Mouse (Mus musculus): ENCODE measurements around the gene Ankdd1b.

Gene Ankdd1b

DNA sequence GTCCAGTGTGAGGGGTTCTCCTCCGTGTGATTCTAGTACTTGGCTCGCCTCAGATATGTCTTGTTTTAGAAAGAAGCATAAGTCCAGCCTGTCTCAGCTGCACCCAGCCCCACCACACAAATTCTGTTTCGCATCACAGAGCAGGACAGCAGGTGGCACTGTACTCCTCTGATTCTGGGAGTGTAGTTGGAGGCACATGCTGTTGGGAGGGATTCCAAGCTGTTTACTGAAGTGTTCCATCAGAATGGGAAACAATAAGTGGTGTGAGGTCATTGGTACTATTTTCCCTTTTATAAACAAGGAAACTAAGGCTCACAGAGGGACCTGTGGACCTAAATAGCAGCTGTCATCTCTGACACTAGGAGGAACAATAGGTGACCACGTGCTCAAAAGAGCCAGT is 64.0 kb downstream of the Ankdd1b start:
- DNase-seq (ENCODE audit: low read depth, low spot score): peak; percentile 28

DNA sequence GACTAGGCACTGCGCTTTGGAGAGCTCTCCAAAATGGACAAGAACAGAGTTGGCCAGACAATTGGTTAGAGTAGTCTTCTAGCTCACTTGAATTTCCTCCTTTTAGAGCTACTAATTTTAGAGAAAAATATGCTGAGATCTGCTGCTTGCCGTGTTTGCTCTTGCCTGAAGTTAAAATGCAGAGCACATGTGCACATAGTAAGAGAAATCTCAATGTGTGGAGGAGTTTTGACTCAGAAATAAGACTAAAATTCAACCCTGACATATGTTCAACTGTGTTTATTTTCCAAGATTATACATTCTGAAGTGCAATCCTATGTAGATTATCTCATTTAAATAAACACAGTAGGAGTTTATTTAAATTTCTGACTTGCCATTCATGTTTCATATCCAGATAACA is 65.5 kb downstream of the Ankdd1b start:
- DNase-seq (ENCODE audit: low read depth, low spot score): no peak

DNA sequence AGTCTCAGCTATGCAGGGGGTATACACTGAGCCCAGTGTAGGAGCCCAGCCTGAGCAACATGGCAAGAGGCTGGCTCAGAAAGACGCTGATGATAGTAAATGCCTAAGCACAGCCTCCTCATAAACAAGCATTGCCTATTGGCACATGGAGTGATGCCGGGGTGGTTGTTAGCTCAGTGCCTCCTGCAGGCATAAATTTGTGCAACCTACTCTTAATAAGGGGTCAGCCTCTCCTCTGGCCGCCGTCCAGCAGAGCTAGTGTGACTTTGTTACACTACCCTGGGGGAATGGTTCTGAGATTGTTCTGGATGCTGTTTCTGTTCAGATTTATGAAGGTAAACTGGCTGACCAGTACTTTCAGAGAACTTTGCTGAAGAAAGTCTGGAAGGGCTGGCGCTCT is 69.7 kb downstream of the Ankdd1b start:
- no peak for DNase-seq (ENCODE audit: low read depth, low spot score)

DNA sequence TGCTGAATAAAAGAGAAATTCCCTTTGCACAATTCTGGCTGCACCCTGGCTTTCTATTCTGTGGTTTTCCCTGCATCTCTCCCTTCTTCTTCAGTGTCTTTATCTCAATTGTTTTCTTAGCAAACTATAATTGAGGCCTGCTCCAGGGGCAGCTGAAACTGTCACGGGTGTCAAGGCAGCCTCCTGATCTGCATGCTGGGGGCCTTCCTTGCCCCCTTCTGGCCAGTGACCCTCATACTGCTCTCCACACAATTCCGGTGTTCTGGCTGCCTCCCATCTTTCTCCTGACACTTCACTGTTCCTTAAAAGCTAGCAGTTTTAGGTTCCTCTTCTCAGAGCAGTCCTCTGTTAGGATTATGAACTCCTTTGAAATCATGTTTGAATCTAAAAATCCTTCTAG is 81.7 kb downstream of the Ankdd1b start:
- DNase-seq (ENCODE audit: low read depth, low spot score): no peak

DNA sequence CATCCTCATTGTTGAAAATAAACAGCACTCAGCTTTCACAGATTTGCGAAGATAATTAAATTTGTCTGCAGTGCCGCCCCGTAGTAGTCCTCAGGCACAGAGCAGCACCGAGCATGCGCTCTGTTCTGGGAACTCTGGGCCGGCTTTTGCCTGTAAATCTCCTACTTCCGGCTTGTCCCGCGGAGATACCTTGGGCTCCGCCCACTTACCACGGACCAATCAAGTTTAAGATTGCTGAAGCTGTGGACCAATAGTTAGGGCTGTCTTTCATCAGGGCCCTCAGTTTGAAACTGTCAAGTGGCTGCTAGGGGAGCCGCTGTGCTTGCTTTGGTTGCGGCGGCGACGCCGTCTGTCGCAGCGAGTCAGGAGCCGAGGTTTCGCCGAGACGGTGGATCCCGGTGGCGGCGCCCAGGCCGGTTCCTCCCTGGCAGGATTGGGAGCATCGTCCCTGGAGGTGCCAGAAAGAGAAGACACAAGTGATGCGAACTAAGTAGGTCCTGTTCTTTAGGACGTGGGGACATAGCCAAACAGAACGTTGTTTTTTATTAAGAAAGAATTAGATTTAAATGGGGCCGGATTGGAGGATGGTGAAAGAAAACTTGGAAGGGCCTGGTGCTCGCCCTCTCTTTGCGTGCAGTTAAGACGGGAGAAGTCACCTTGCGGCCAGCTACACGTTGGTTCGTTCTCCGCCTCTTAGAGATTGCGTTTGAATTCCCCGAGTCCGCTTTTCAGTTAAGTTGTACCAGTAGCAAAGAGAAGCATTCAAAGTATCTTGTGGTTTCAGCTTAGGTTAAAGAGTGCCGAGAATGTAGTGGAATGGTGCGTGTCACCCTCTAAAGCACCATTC is 82.7 kb downstream of the Ankdd1b start, which contains the start of gene Poc5:
Gene Poc5, plus strand, starts transcription at position 253 of the 847 bp plus-strand sequence.
- peak; percentile 97 for DNase-seq (ENCODE audit: low read depth, low spot score)

DNA sequence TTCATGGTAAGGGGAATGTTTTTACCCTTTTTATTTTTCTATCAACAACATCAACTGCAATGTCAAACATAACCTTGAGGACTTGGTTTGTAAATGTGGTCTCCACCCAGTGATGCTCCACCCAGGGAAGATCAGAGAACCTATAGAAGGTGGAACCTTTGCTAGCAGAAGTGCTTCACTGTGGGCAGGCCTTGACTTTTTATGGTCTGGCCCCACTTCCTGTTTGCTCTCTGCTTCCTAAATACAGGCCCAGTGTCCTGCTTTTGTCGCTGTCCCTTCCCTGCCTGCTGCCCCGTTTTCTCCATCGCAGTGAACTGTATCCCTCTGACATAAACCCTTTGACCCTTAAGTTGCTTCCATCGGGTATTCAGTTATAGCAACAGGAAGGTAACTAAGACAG is 93.1 kb downstream of the Ankdd1b start:
- DNase-seq (ENCODE audit: low read depth, low spot score): no peak

DNA sequence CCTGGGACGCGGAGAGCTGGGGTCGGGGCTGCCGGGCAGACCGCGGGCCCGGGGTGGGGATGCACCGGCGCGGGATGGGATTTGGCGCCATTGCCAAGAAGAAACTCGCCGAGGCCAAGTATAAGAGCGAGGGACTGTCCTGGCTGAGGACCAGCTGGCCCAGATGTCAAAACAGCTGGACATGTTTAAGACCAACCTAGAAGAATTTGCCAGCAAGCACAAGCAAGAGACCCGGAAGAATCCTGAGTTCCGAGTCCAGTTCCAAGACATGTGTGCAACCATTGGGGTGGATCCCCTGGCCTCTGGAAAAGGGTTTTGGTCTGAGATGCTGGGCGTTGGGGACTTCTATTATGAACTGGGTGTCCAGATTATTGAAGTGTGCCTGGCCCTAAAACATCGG is 94.1 kb downstream of the Ankdd1b start:
- no peak for DNase-seq (ENCODE audit: low read depth, low spot score)

DNA sequence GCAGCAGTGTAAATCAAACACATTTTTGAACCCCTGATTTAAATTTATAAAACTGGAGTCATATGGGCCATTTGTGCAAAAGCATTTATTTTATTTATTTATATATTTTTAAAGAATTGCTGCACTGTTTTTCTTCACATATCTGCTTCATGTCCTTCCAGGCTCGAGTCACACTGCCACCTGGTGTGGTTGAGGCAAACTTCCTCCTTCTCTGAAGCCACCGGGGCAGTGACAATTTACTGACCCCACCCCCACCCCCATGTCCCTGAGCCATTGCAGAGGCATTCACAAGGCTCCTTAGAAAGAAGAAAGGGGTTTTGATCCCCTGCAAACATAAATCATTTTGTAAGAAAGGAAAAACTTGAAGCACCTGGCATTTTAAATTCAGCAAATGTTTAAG is 95.5 kb downstream of the Ankdd1b start:
- peak; percentile 26 for DNase-seq (ENCODE audit: low read depth, low spot score)
